Mouse (Mus musculus): ENCODE measurements at regions not wholly inside any gene's neighbourhood (a gene's known extent, or its start where the extent isn't known, plus 50 kb on each side); places are given as distances from the start of the nearest gene placed in this dataset.

DNA sequence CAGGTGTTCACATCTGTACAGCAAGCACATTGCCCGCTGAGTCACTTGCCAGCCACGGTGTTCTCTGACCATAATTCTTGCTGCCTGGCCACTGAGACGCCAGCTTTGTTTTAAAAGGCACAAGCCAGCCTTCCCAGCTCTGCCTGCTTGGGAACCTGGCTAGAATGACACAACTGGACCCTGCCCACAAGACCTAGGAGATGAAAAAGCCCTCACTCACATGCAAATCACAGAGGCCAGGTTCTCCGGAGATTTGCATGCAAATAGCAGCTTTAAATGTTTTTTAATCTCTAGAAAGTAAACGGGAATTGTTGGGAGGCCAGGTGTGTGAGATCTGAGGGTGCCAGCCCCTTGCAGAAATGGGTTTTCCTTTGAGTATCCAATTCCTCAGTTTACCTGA lies 71.9 kb downstream of the 1810010D01Rik start:
- no peaks in the 10 kb centered on the region for H3K36me3 ChIP-seq
- peak overlapping the region; percentile 14 for H3K27ac ChIP-seq
- 19% methylated on average over 5 of the region's 5 CpGs for WGBS
- H3K4me3 ChIP-seq (replicated peaks), result no peak overlapping the region
- H3K4me2 ChIP-seq, result no peak overlapping the region
- no peaks in the 10 kb centered on the region for H3K27me3 ChIP-seq
- no peak overlapping the region for H3K9ac ChIP-seq
- H3K4me1 ChIP-seq, result peaks cover 14% of the 10 kb centered on the region
- H3K9me3 ChIP-seq (replicated peaks), result peaks cover 4% of the 10 kb centered on the region
- ATAC-seq (replicated peaks; ENCODE audit: low FRiP score), result no peak

DNA sequence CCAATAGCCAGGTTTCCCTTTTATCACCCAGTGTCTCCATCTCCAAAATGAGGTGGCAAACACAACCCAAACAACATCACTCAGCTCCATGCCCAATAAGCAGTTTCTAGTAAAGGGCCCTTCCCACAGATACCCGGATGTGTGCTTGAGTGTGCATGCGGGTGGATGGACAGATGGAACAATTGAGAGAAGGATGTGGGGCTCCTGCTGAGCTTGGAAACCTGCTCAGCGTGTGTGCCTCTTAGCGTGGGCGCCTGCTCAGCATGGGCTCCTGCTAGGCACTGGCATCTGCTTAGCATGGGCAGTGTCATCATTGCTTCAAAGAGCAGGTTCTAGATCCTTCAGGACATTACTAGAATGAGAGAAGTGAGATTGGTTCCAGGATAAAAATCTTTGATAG lies 75.4 kb downstream of the 1810010D01Rik start:
- Histone ChIP-seq H3K4me3 (replicated peaks) (no peak overlapping the region), H3K4me2 (no peak overlapping the region), H3K36me3 (no peaks in the 10 kb centered on the region), H3K9me3 (replicated peaks) (no peaks in the 10 kb centered on the region), H3K9ac (no peak overlapping the region), H3K4me1 (peaks cover 42% of the 10 kb centered on the region), H3K27ac (no peak overlapping the region), H3K27me3 (no peaks in the 10 kb centered on the region)
- ATAC-seq (replicated peaks; ENCODE audit: low FRiP score), result no peak
- WGBS, result 97% methylated on average over 5 of the region's 5 CpGs

DNA sequence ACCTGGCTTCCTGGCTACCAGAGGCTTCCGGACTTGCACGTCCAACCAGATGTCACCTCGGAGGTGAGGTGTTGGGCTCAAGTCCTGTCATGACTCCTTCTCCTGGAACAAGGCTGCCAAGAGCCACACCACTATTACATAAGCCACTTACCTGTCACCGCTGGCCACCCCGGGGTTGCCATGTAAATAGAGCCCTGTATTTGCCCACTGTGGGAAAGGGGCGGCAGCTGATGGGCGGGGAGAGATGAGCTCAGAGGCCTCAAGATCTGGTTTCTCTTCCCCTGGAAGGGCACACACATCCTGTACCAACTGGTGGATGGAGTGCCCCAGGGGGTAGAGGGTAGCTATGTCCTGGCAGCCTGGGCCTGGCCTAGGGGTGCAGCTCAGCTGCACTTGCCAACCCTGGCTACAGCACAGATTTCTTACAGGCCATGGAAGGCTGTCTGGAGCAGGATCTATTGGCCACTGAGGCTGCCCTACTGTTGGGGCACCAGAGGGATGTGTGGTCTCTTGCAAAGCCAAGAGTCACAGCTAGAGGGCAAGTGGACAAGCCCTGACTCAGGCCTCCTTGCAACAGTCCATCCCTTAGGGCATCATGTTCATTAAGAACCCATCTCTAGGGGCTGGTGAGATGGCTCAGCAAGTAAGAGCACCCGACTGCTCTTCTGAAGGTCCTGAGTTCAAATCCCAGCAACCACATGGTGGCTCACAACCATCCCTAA lies 76.3 kb downstream of the 1810010D01Rik start:
- Histone ChIP-seq H3K27ac (peak overlapping the region; percentile 75; the same call in 1 of the 2 replicates), H3K4me2 (no peak overlapping the region), H3K9ac (no peak overlapping the region), H3K4me1 (peaks cover 51% of the 10 kb centered on the region), H3K9me3 (replicated peaks) (no peaks in the 10 kb centered on the region), H3K36me3 (no peaks in the 10 kb centered on the region), H3K4me3 (replicated peaks) (no peak overlapping the region), H3K27me3 (no peaks in the 10 kb centered on the region)
- ATAC-seq (replicated peaks; ENCODE audit: low FRiP score), result no peak
- WGBS, result 86% methylated on average over 8 of the region's 8 CpGs

GRCm38 (mm10) chr7:145129971-145130370 lies 77.9 kb downstream of the 1810010D01Rik start:
- H3K36me3 ChIP-seq, result no peaks in the 10 kb centered on the region
- no peak overlapping the region for H3K9ac ChIP-seq
- 14% methylated on average over 4 of the region's 4 CpGs for WGBS
- no peaks in the 10 kb centered on the region for H3K9me3 ChIP-seq (replicated peaks)
- H3K27me3 ChIP-seq, result no peaks in the 10 kb centered on the region
- peaks cover 48% of the 10 kb centered on the region for H3K4me1 ChIP-seq
- H3K27ac ChIP-seq, result peak overlapping the region; percentile 75
- ATAC-seq (replicated peaks; ENCODE audit: low FRiP score), result peak; percentile 45
- 0 out of 2 replicates have a peak overlapping the region, but pooled peaks have one; percentile 5 for H3K4me2 ChIP-seq
- no peak overlapping the region for H3K4me3 ChIP-seq (replicated peaks)

DNA sequence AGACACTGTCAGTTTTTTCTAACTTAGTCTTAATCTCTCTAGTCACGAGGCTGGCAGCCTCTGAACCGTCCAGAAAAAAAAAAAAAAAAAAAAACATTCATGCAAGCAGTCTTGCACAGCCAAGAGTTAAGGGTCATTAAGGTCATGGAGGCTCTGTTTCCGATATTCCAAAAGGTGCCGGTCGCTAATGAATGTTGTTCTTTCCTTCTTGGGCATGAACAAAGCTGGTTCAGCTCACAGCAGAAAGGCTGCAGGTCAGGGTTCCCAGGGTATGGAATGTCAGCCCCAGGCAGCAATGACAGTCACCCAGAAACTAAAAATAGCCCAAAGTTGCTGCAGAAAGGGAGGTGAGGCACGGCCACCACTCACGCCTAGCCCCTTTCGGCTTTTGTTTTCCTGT lies 80.3 kb downstream of the 1810010D01Rik start:
- Histone ChIP-seq H3K4me3 (replicated peaks) (no peak overlapping the region), H3K4me2 (no peak overlapping the region), H3K27ac (peak overlapping the region; percentile 82), H3K9ac (no peak overlapping the region), H3K9me3 (replicated peaks) (no peaks in the 10 kb centered on the region), H3K36me3 (no peaks in the 10 kb centered on the region), H3K27me3 (no peaks in the 10 kb centered on the region), H3K4me1 (peaks cover 48% of the 10 kb centered on the region)
- ATAC-seq (replicated peaks; ENCODE audit: low FRiP score), result peak; percentile 24
- whole genome bisulfite sequencing, result 10% methylated on average over 8 of the region's 8 CpGs

GRCm38 (mm10) chr7:145127180-145127579 lies 80.7 kb downstream of the 1810010D01Rik start:
- H3K4me3 ChIP-seq (replicated peaks), result no peak overlapping the region
- no peaks in the 10 kb centered on the region for H3K27me3 ChIP-seq
- H3K9me3 ChIP-seq (replicated peaks), result no peaks in the 10 kb centered on the region
- WGBS, result 27% methylated on average over 4 of the region's 4 CpGs
- H3K9ac ChIP-seq, result no peak overlapping the region
- 0 out of 2 replicates have a peak overlapping the region, but pooled peaks have one; percentile 25 for H3K4me2 ChIP-seq
- H3K27ac ChIP-seq, result peak overlapping the region; percentile 82
- no peaks in the 10 kb centered on the region for H3K36me3 ChIP-seq
- peaks cover 48% of the 10 kb centered on the region for H3K4me1 ChIP-seq
- peak; percentile 80 for ATAC-seq (replicated peaks; ENCODE audit: low FRiP score)

DNA sequence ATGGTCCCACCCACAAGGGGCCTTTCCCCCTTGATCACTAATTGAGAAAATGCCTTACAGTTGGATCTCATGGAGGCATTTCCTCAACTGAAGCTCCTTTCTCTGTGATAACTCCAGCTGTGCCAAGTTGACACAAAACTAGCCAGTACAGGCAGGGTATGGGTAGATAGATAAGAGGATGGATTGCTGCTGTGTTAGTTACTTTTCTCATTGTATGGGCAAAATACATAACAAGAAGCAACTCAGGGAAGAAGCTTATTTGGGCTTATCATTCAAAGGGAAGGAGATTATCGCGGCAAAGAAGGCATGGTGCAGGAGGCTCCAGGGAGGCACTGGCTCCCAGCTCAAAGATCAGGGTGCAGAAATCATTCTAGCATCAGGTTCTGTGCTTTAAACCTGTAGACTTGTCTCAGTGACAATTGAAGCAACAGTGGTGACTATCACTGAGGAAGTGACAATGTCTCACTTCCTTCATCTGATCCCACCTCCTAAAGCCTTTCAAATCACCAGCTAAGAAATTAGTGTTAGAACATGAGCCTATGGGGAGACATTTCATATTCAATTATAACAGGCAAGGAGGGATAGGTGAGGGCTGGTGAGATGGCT lies 83.8 kb downstream of the 1810010D01Rik start:
- Histone ChIP-seq H3K27me3 (no peaks in the 10 kb centered on the region), H3K4me2 (no peak overlapping the region), H3K9ac (no peak overlapping the region), H3K4me1 (peaks cover 24% of the 10 kb centered on the region), H3K27ac (no peak overlapping the region), H3K4me3 (replicated peaks) (no peak overlapping the region), H3K9me3 (replicated peaks) (no peaks in the 10 kb centered on the region), H3K36me3 (no peaks in the 10 kb centered on the region)
- ATAC-seq (replicated peaks; ENCODE audit: low FRiP score), result no peak
- WGBS, result 92% methylated on average over 2 of the region's 2 CpGs

DNA sequence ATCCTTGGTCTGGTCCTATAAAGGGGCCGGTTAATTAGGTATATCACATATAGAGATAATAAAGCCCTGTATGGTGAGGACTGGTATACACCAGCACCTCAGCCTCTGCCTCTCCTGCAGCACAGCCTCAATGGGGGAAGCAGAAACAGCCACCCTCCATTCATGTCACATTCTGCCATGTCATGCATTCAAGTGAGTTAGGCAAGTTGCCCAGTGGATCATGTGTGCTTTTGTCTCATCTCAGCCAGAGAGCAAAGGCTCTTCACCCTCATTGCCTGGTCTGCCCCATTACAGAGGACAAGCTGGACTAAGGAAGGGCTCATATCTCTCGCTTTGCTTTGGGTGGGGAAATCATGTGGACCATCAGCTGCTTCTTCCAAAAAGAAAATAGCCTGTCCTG lies 85.4 kb downstream of the 1810010D01Rik start:
- H3K27me3 ChIP-seq, result no peaks in the 10 kb centered on the region
- ATAC-seq (replicated peaks; ENCODE audit: low FRiP score), result no peak
- peaks cover 26% of the 10 kb centered on the region for H3K4me1 ChIP-seq
- no peaks in the 10 kb centered on the region for H3K9me3 ChIP-seq (replicated peaks)
- WGBS, result 90% methylated on average over 2 of the region's 2 CpGs
- no peak overlapping the region for H3K4me2 ChIP-seq
- no peak overlapping the region for H3K27ac ChIP-seq
- H3K4me3 ChIP-seq (replicated peaks), result no peak overlapping the region
- H3K36me3 ChIP-seq, result no peaks in the 10 kb centered on the region
- no peak overlapping the region for H3K9ac ChIP-seq

DNA sequence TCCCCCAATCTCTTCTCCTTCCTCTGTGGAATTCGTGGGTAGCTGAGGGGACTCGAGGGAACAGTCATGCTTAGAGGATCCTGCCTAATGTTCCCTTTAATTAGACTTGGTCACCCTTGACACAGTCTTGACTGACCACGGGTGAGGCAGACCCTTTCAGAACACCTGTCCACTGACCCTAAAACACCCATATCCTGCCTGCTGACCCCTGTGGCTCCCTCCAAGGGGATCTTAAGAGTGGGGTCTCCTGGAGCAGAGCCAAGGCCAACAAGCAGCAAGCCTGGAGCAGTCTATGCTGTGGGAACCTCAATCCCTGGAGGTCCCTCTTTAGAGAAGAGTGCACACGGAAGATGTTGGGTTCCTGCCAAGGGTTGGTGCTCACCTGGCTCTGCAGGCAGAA lies 89.5 kb downstream of the 1810010D01Rik start:
- peak; percentile 67 for ATAC-seq (replicated peaks; ENCODE audit: low FRiP score)
- 28% methylated on average over 4 of the region's 4 CpGs for WGBS
- Histone ChIP-seq H3K4me2 (no peak overlapping the region), H3K27ac (peak overlapping the region; percentile 54; the same call in 1 of the 2 replicates), H3K4me3 (replicated peaks) (no peak overlapping the region), H3K36me3 (no peaks in the 10 kb centered on the region), H3K27me3 (no peaks in the 10 kb centered on the region), H3K9ac (no peak overlapping the region), H3K4me1 (peaks cover 27% of the 10 kb centered on the region), H3K9me3 (replicated peaks) (no peaks in the 10 kb centered on the region)

GRCm38 (mm10) chr7:145114660-145115059 lies 93.3 kb downstream of the 1810010D01Rik start:
- Histone ChIP-seq H3K27ac (no peak overlapping the region), H3K4me2 (no peak overlapping the region), H3K9ac (no peak overlapping the region), H3K36me3 (no peaks in the 10 kb centered on the region), H3K4me1 (peaks cover 64% of the 10 kb centered on the region), H3K9me3 (replicated peaks) (no peaks in the 10 kb centered on the region), H3K27me3 (no peaks in the 10 kb centered on the region), H3K4me3 (replicated peaks) (no peak overlapping the region)
- ATAC-seq (replicated peaks; ENCODE audit: low FRiP score), result no peak
- WGBS, result 83% methylated on average over 2 of the region's 2 CpGs

- no peak overlapping the region for H3K4me2 ChIP-seq
- no peaks in the 10 kb centered on the region for H3K36me3 ChIP-seq
- no peaks in the 10 kb centered on the region for H3K9me3 ChIP-seq (replicated peaks)
- H3K9ac ChIP-seq, result no peak overlapping the region
- H3K4me1 ChIP-seq, result peaks cover 70% of the 10 kb centered on the region
- no peaks in the 10 kb centered on the region for H3K27me3 ChIP-seq
- H3K27ac ChIP-seq, result no peak overlapping the region
- ATAC-seq (replicated peaks; ENCODE audit: low FRiP score), result no peak
- H3K4me3 ChIP-seq (replicated peaks), result no peak overlapping the region
- WGBS, result 52% methylated on average over 2 of the region's 2 CpGs
Measured at GRCm38 (mm10) chr7:145114145-145114544, 93.8 kb downstream of the 1810010D01Rik start.

- no peak overlapping the region for H3K4me2 ChIP-seq
- no peak for ATAC-seq (replicated peaks; ENCODE audit: low FRiP score)
- H3K9me3 ChIP-seq (replicated peaks), result no peaks in the 10 kb centered on the region
- H3K27me3 ChIP-seq, result no peaks in the 10 kb centered on the region
- peaks cover 66% of the 10 kb centered on the region for H3K4me1 ChIP-seq
- WGBS, result 84% methylated on average over 7 of the region's 7 CpGs
- H3K36me3 ChIP-seq, result no peaks in the 10 kb centered on the region
- no peak overlapping the region for H3K9ac ChIP-seq
- no peak overlapping the region for H3K4me3 ChIP-seq (replicated peaks)
- peak overlapping the region; percentile 96 for H3K27ac ChIP-seq
Measured at GRCm38 (mm10) chr7:145112887-145113531, 94.9 kb downstream of the 1810010D01Rik start.
